Mouse (Mus musculus) heart, embryonic 12.5 days (tissue): Measurements from ENCODE around the gene Osbpl3. TPM values are rescaled to one million over a fixed set of nuclear protein-coding genes. Genes with fewer than 3 reads are reported as not detected.
"Not testable (repeated sequence)": the region's sequence is repeated elsewhere in the genome, so short reads cannot be mapped to it uniquely, and the experiment has no call there.

Source experiments
- ATAC-seq: fragments of 200-750 bp; cut with Nextera tagmentation; 2 replicates; pipeline ENCODE4 v1.8.0; 2017; ENCODE audit warnings: moderate TSS enrichment, moderate library complexity; ENCODE audit not compliant: insufficient number of reproducible peaks, low FRiP score
- H3K27ac ChIP-seq: fragments of 300-500 bp; sonication (generic); 2 replicates; pipeline ENCODE4 v1.5.1; 2016; ENCODE audit warnings: mild to moderate bottlenecking, moderate library complexity; ENCODE audit not compliant: poor library complexity, severe bottlenecking
- H3K27me3 ChIP-seq: fragments of 300-500 bp; sonication (generic); replicated peaks from 2 replicates; pipeline ENCODE4 v1.6.1; 2016; ENCODE audit warnings: mild to moderate bottlenecking, moderate library complexity
- H3K36me3 ChIP-seq: fragments of 300-500 bp; sonication (generic); 2 replicates; pipeline ENCODE4 v1.6.1; 2016; ENCODE audit warnings: mild to moderate bottlenecking, moderate library complexity
- H3K4me1 ChIP-seq: fragments of 300-500 bp; sonication (generic); replicated peaks from 2 replicates; pipeline ENCODE4 v1.6.1; 2016; ENCODE audit warnings: mild to moderate bottlenecking
- H3K4me2 ChIP-seq: fragments of 300-500 bp; sonication (generic); 2 replicates; pipeline ENCODE4 v1.6.1; 2016; ENCODE audit warnings: mild to moderate bottlenecking, moderate library complexity
- H3K4me3 ChIP-seq: fragments of 300-500 bp; sonication (generic); 2 replicates; pipeline ENCODE4 v1.5.1; 2016; ENCODE audit warnings: mild to moderate bottlenecking
- H3K9ac ChIP-seq: fragments of 300-500 bp; sonication (generic); 2 replicates; pipeline ENCODE4 v1.6.1; 2016; ENCODE audit warnings: mild to moderate bottlenecking, moderate library complexity
- H3K9me3 ChIP-seq: fragments of 300-500 bp; sonication (generic); replicated peaks from 2 replicates; pipeline ENCODE4 v1.6.1; 2016; ENCODE audit warnings: mild to moderate bottlenecking, moderate library complexity
- WGBS: fragments of 180-500 bp; shearing (Covaris S2); methylation state at CpG from one replicate; pipeline ENCODE4 v1.1.7; 2016; 5-methylcytosine and 5-hydroxymethylcytosine counted together
- polyA plus RNA-seq: library from polyadenylated mRNA; unstranded; fragments of >200 nt; fragmentation: Nextera tagmentation; extraction: Ambion mirVana; gene quantifications from 2 replicates; pipeline ENCODE4 v1.2.1, GENCODE M21; 2016

The Osbpl3 gene
- polyA plus RNA-seq, 1 experiment from 2014 or later, result 15.5 TPM

DNA sequence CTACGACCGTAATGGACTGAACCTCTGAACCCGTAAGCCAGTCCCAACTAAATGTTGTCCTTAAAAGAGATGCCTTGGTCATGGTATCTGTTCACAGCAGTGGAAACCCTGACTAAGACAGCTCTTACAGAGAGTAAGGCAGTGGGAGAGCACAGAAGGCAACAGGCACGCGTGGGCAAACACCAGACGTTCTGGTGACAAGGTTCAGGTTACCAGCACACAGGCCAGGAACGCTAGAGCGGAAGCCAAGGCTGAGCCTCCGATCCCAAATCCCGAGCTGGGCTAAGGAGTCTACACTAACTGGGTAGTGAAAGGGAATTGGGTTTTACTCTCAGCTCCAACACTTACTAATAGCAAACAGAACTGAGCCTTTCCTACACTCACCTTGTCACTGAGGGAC is 3.8 kb downstream of the Osbpl3 start:
- Histone ChIP-seq H3K4me3 (no peak overlapping the region), H3K4me1 (peaks cover 13% of the 10 kb centered on the region), H3K27me3 (no peaks in the 10 kb centered on the region), H3K9me3 (no peaks in the 10 kb centered on the region; the same call in 1 of the 2 replicates), H3K36me3 (0 out of 2 replicates have a peak, but pooled peaks cover 4% of the 10 kb centered on the region), H3K9ac (no peak overlapping the region), H3K4me2 (no peak overlapping the region), H3K27ac (no peak overlapping the region)
- 90% methylated on average over 10 of the region's 10 CpGs for WGBS
- no peak for ATAC-seq

DNA sequence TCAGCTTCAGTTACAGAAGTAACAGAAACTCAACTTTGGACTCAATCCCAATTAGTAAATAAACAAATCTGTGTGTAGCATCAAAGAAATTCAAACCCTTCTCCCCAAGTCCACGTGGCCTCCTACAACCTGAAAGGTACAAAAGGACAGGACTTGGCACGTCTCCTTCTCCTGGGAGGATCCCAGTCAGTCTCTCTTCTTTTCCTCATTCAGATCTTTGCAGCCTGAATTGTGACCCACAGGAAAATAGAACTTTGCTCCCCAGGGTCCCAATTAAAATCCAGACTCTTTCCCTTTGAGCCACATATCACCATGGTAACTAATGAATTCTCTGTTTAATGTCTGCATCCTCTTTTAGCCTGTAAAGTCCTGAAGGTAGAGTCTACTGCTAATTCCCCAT is 10.4 kb downstream of the Osbpl3 start:
- no peak overlapping the region for H3K4me3 ChIP-seq
- H3K27me3 ChIP-seq, result no peaks in the 10 kb centered on the region
- H3K4me1 ChIP-seq, result peaks cover 10% of the 10 kb centered on the region
- no peak overlapping the region for H3K27ac ChIP-seq
- 89% methylated on average over 2 of the region's 2 CpGs for WGBS
- H3K36me3 ChIP-seq, result 0 out of 2 replicates have a peak, but pooled peaks cover 6% of the 10 kb centered on the region
- H3K9ac ChIP-seq, result no peak overlapping the region
- no peak overlapping the region for H3K4me2 ChIP-seq
- ATAC-seq, result no peak
- H3K9me3 ChIP-seq, result no peaks in the 10 kb centered on the region; the same call in 1 of the 2 replicates

DNA sequence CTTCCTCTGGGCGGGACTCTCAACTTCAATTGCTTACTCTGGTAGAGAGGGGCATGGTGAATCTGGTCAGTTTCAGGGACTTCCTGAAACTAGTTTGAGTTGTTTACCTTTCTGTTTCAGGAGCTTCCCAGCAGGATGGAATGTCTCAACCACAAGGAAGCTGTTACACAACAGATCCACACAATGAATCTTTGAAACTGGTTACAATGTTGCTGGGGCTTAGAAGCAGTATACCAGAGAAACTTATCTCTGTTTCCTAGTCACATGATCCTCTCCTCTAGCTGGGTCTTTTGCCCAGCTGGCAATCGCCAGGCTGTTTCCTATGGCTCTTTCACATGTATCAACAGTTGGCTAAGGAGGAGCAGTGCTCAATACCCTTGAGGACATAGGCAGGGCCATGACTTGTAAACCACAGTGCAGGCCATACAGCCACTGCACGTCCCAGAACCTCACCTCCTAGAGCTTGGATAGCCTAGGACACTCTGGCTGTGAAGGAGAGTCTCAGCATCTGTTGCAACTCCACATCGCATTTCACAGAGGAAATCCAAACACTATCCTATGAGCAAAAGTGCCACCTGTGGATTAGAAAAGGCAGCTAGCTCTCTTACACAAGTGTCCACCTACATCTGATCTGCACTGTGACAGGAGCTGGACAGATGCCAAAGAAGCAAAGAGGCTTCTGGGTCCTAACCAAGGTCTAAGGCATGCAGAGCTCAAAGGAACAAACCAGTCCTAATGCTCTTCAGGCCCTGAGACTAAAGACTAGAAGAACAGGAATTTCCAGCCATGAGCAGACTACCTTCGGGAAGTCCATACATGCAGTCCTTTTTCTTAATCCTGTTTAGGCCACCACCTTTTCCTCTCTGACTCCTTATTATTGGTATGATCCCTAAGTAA is 14.8 kb downstream of the Osbpl3 start:
- no peaks in the 10 kb centered on the region for H3K27me3 ChIP-seq
- no peak overlapping the region for H3K27ac ChIP-seq
- H3K4me1 ChIP-seq, result peaks cover 17% of the 10 kb centered on the region
- H3K4me3 ChIP-seq, result no peak overlapping the region
- H3K36me3 ChIP-seq, result peaks cover 9% of the 10 kb centered on the region; the same call in 1 of the 2 replicates
- no peaks in the 10 kb centered on the region for H3K9me3 ChIP-seq
- no peak for ATAC-seq
- 89% methylated on average over 5 of the region's 5 CpGs for WGBS
- no peak overlapping the region for H3K4me2 ChIP-seq
- no peak overlapping the region for H3K9ac ChIP-seq

DNA sequence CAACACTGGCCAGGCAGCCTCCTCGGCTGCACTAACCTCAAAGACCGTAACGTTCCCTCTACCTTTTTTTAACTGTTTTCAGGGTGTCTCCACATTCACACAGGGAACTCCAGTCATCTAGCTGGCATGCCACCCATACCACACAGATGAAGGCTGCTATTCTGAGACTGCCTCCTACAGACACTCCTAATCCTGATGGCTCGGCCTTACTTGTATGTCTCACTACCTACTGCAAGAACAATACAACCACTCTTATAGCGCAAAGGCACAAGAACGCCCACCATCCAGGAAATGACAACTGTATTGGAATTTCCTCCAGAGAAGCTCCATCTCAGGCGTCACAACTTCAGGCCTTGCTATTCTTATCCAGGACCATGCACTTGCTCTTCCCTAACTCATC is 15.8 kb downstream of the Osbpl3 start:
- Histone ChIP-seq H3K4me3 (no peak overlapping the region), H3K36me3 (peaks cover 9% of the 10 kb centered on the region; the same call in 1 of the 2 replicates), H3K27ac (no peak overlapping the region), H3K9ac (no peak overlapping the region), H3K4me2 (no peak overlapping the region), H3K27me3 (no peaks in the 10 kb centered on the region), H3K9me3 (no peaks in the 10 kb centered on the region), H3K4me1 (peaks cover 17% of the 10 kb centered on the region)
- WGBS, result 78% methylated on average over 7 of the region's 7 CpGs
- ATAC-seq, result no peak

DNA sequence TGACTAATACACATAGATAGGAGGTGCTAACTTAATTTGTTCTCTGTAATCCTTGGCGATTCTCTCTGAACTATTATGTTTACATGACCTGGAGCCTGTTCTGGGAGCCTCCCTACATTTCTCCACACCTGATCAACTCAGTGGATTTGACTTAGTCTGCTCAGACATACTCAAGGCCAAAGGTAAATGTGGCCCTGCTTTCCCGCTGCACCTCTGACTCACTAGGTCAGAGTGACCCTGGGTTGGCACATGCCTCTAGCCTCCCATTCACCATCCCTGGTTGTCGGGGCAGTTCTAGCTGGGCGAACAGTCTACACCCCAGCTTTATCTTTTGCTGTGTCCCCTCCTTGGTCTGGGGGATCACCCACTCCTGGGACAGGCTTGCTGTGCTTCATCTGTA is 17.1 kb downstream of the Osbpl3 start:
- not testable (repeated sequence) for H3K4me3 ChIP-seq, H3K27me3 ChIP-seq, H3K27ac ChIP-seq, ATAC-seq, H3K36me3 ChIP-seq, H3K9ac ChIP-seq, H3K4me2 ChIP-seq, H3K9me3 ChIP-seq
- peaks cover 17% of the 10 kb centered on the region for H3K4me1 ChIP-seq
- 87% methylated on average over 4 of the region's 4 CpGs for WGBS

DNA sequence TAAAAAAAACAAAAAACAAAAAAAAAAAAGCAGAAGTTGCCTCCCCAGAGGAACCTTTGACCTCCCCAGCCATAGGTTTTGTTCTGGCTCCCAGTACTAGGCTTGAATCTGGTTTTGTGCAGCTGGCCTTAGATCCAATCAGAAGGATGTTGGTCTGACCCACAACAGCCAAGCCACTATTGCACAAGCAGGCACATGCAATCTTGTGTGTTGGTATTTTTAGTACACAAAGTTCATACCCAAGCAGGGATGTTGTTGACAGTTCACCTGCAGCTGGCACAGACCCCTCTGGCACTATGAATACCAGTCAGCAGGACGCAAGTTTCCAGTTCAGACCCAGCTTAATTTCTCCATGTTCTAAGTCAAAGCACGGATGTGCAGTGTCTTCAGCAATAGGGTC is 18.2 kb downstream of the Osbpl3 start:
- Histone ChIP-seq H3K36me3 (peaks cover 9% of the 10 kb centered on the region; the same call in 1 of the 2 replicates), H3K9me3 (no peaks in the 10 kb centered on the region), H3K27ac (no peak overlapping the region), H3K9ac (no peak overlapping the region), H3K27me3 (no peaks in the 10 kb centered on the region), H3K4me2 (no peak overlapping the region), H3K4me1 (peaks cover 17% of the 10 kb centered on the region), H3K4me3 (no peak overlapping the region)
- WGBS, result 83% methylated on average over 2 of the region's 2 CpGs
- no peak for ATAC-seq

DNA sequence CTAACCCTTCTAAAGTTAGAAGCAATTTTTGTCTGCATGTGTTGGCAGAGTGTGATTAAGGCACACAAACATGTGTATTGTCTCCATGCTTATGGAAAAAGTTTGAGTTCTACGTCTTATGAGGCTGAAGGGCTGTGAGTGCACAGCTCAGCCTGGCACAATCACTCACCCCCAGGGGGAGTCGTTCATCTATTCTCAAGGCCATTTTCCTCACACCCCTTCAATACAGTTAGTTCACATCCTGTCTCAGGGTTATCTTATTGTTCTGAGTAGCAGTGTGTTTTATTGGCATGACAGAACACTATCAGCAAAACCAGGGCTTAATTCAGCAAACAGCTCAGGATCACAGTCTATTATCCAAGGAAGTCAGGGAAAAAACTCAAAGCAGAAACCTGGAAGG is 19.3 kb downstream of the Osbpl3 start:
- Histone ChIP-seq H3K27me3 (no peaks in the 10 kb centered on the region), H3K36me3 (peaks cover 9% of the 10 kb centered on the region; the same call in 1 of the 2 replicates), H3K4me1 (peaks cover 12% of the 10 kb centered on the region), H3K9me3 (no peaks in the 10 kb centered on the region), H3K4me2 (no peak overlapping the region), H3K9ac (no peak overlapping the region), H3K27ac (no peak overlapping the region), H3K4me3 (no peak overlapping the region)
- WGBS, result 49% methylated on average over 2 of the region's 2 CpGs
- ATAC-seq, result no peak

DNA sequence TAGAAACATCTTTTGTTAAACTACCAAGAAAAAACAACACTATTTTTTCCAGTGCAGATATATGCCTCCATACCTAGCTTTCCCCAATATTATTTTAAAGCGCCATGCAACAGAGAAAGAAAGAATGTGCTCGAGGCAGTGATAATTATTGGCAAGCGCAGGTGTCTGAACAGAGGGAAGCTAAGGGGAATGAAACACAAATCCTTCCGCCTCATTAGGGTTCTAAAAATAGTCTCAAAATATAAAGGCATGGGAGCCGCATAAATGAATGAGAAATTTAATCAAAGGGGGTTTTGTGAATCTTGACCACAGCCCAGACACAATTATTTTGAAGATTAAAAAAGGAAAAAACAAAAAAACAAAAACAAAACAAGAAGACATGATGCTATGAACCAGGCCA is 23.5 kb downstream of the Osbpl3 start:
- Histone ChIP-seq H3K9me3 (no peaks in the 10 kb centered on the region), H3K4me1 (no peaks in the 10 kb centered on the region), H3K27me3 (no peaks in the 10 kb centered on the region), H3K4me2 (no peak overlapping the region), H3K4me3 (no peak overlapping the region), H3K27ac (no peak overlapping the region), H3K36me3 (peaks cover 3% of the 10 kb centered on the region; the same call in 1 of the 2 replicates), H3K9ac (no peak overlapping the region)
- 64% methylated on average over 5 of the region's 5 CpGs for WGBS
- no peak for ATAC-seq

DNA sequence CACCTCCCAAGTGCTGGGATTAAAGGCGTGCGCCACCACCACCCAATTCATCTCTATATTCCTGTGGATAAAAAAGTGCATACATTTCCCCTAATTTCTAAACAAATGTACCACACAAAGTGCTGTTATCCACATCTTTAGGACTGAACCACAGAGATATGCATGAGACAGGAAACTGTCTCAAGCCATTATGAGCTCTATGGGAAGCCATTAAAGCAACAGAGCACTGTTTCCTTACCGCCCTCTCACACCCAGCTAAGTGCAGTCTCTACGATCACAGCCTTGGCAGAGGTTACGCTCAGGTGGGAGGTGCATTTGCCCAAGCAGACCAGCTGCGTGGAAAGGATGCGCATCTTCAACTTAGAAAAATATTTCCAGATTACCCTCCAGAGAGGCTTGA is 26.7 kb downstream of the Osbpl3 start:
- Histone ChIP-seq H3K9me3 (no peaks in the 10 kb centered on the region), H3K4me3 (no peak overlapping the region), H3K27ac (no peak overlapping the region), H3K4me2 (no peak overlapping the region), H3K27me3 (no peaks in the 10 kb centered on the region), H3K4me1 (no peaks in the 10 kb centered on the region), H3K36me3 (0 out of 2 replicates have a peak, but pooled peaks cover 8% of the 10 kb centered on the region), H3K9ac (no peak overlapping the region)
- no peak for ATAC-seq
- 87% methylated on average over 7 of the region's 7 CpGs for whole genome bisulfite sequencing

DNA sequence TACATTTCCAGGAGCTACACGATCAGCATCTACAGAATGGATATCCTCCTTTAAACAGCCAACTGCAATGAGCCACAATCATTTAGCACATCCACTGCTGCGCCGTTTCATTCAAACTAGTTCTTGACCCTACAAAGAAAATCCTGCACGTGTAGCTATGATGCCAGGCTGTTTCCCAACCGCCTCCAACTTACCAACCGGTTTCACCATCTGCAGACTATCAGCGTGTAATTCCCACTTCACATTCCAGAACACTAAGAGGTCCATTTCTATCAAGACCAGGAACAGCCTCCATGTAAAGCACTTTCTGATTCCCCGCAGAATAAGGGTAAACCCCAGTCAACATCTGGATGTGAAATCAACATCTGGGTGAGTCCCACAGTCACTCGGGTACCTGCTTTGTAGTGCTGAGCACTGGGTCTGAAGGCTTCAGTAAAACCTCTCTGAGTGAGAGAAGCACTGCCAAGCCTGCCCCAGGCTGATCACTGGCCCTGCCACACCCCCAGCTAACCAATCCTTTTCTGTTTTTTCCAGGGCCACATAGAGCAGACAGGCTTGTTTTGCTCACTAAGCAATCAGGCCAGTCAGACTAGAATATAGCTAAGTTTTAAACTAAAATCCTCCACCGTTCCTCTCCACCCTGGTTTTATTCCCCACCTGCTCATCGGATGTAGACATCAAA is 28.8 kb downstream of the Osbpl3 start:
- WGBS, result 81% methylated on average over 11 of the region's 11 CpGs
- no peak overlapping the region for H3K9ac ChIP-seq

DNA sequence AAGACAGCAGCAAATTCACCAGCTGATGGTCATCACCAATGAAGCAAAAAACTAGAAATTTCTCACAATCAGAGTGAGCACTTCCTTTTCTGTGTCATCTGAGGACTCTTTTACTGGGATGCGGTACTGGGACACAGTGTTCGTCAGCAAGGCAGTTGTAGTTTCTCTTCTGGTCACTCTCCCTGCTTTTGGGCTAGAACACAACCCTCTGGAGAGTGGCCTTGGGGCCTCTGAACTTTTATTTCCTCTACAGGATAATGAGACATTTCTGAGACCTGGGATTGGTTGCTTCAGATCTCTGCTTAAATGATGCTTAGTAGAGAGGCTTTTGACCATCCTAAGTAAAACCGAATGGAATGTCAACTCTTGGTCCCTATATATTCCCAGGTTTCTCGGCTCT is 29.4 kb downstream of the Osbpl3 start:
- no peak for ATAC-seq
- WGBS, result 84% methylated on average over 4 of the region's 4 CpGs

More for the DNA sequence above, 28.8 kb downstream of the Osbpl3 start:
- Histone ChIP-seq H3K4me3 (no peak overlapping the region), H3K36me3 (0 out of 2 replicates have a peak, but pooled peaks cover 8% of the 10 kb centered on the region), H3K27ac (no peak overlapping the region), H3K9me3 (no peaks in the 10 kb centered on the region), H3K27me3 (no peaks in the 10 kb centered on the region), H3K4me2 (no peak overlapping the region), H3K4me1 (no peaks in the 10 kb centered on the region)
- no peak for ATAC-seq

More for the DNA sequence above, 29.4 kb downstream of the Osbpl3 start:
- no peak overlapping the region for H3K4me3 ChIP-seq
- no peak overlapping the region for H3K9ac ChIP-seq
- no peaks in the 10 kb centered on the region for H3K4me1 ChIP-seq
- 0 out of 2 replicates have a peak, but pooled peaks cover 8% of the 10 kb centered on the region for H3K36me3 ChIP-seq
- no peaks in the 10 kb centered on the region for H3K27me3 ChIP-seq
- H3K9me3 ChIP-seq, result no peaks in the 10 kb centered on the region
- H3K4me2 ChIP-seq, result no peak overlapping the region
- no peak overlapping the region for H3K27ac ChIP-seq
